Mouse (Mus musculus) frontal cortex, adult 2 months (tissue): ENCODE results near the gene Tbc1d16. TPM values are rescaled to one million over a fixed set of nuclear protein-coding genes. Genes with fewer than 3 reads are reported as not detected.
A peak's percentile ranks its signal among the peaks of the same experiment; 100 is the strongest.

ENCODE experiments used
- DNase-seq, 2 experiments: peaks; one replicate each; pipeline ENCODE4 v3.0.0; 2022; ENCODE audit warnings: low spot score in 1 of 2; ENCODE audit errors: extremely low spot score in 1 of 2
- polyA plus RNA-seq: library from polyadenylated mRNA; depleted of rRNA; stranded (reverse); fragments of >200 nt; gene quantifications from 2 replicates; pipeline ENCODE4 v1.2.3, GENCODE M21; 2012

Tbc1d16 gene
- polyA plus RNA-seq, 1 experiment, result 20.6 TPM

DNA sequence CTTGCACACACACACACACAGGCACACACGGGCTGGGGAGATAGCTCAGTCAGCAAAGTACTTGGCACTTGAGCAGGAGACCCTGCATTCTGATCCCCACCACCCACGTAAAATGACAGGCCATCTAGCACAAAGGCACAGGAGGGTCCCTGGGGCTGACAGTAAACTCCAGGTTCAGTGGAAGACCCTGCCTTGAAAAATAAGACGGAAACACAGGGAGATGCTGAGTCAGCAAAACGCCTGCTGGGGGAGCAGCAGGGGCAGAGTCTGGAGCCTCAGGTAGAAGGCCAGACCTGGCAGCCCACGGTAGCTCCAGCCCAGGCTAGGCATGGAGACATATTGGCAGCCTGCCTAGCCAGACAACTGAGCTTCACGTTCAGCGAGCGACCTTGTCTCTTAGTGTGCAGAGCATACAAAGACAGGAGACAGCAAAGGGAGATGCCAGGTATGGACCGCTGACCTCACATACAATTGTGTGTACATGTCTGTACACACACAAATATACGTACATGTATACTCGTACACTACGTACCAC is 46.4 kb downstream of the Tbc1d16 start:
- no peak for DNase-seq

- DNase-seq, result peak in 1 of 2 experiments; percentile 39
These were observed 47.3 kb downstream of the Tbc1d16 start for GRCm38 (mm10) chr11:119180824-119181582.

DNA sequence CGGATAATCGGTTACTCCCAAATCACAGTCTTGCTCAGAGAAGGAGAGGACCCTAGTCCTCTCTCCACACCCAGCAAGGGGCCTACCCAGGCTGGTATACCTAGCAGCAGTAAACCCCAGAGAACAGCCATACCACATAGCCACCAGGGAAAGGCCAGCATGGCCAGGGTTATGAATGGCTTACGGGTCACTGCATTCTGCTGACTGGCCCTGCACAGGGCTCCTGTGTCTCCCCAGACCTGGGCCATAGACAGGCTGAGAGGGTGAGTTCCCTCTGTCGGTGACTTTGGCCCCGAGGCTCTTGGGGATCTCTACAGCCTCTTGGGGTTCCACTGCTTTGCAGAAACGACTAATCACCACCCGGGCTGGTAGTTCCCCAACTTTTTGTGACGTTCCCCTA is 50.0 kb downstream of the Tbc1d16 start:
- no peak for DNase-seq

- DNase-seq, result no peak
These were observed 51.7 kb downstream of the Tbc1d16 start for GRCm38 (mm10) chr11:119176389-119177179.

- DNase-seq, result no peak
These were observed 56.7 kb downstream of the Tbc1d16 start for GRCm38 (mm10) chr11:119171588-119171987.

DNA sequence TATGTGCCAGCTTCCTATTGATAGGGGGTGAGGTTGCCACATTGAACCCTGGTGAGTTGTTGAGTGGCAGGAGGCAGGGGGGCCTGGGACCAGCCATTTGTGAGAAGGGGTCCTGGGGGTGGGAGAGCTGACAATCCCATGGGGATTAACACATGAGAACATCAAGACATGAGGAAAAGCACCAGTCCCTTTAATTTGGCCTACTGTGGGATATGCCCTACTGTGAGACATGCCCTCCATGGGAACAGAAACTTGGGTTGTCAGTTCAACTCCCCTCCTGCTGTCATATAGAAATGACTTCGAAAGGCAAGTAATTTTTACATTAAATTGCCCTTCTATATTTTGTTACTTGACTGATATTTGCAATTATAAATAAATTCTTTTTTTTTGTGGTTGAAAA is 59.4 kb downstream of the Tbc1d16 start:
- no peak for DNase-seq

- DNase-seq, result no peak
These were observed 62.3 kb downstream of the Tbc1d16 start for GRCm38 (mm10) chr11:119165995-119166394.

DNA sequence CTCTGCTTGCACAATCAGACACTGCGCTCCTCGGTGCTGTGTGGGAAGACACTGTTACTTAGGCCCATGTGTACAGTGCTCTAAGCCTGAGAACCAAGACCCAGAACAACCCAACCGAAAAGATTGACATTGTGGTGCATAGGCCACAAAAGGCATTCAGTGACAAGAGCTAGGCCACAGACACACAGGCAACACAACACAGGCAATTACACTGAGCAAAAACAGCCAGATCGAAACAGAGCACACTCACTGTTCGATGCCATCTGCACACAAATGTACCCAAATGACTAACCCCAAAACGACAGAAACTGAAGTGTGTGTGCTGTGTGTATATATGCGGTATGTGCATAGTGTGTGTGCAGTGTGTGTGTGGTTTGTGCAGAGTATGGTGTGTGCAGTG is 63.9 kb downstream of the Tbc1d16 start:
- DNase-seq, result no peak

DNA sequence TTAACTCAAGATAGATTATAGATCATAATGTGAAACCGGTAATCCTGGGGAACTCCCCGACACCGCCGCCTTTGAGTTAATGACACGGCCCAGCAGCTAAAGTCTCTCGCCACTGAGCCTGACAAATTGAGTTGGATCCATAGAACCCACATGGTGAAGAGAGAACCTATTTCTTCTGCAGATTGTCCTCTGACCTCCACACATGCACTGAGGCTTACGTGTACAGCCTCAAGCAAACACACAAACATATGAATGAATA is 64.6 kb downstream of the Tbc1d16 start:
- no peak for DNase-seq

- no peak for DNase-seq
These were observed 65.2 kb downstream of the Tbc1d16 start for GRCm38 (mm10) chr11:119162959-119163733.

DNA sequence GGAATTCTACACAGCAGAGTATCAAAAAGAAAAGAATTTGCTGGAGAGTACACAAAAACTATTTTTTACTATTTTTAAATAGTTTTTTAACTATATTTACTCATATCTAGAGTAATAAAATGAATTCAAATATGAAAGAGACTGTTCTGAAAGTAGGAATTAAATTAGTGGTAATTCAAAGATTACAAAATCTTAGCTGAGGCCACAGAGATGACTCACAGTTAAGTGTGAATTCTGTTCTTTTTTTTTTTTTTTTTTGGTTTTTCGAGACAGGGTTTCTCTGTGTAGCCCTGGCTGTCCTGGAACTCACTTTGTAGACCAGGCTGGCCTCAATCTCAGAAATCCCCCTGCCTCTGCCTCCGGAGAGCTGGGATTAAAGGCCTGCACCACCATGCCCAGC is 66.6 kb downstream of the Tbc1d16 start:
- no peak for DNase-seq

DNA sequence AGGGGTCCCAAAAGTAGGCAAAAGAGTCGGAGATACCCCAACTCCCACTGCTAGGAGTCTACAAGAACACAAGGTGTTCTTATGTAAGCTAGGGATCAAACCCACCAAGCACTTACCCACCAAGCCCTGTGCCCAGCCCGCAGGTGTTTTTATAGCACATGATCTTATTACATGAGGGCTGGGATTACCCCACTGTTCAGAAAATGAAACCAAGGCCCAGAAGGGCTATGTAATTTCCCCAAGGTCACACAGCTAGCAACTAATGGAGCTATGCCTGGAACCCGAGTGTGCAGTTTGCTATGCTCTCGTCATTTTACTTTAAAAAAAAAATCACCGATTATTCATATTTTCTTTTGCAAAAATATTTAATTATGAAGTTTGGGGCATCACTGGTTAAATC is 68.2 kb downstream of the Tbc1d16 start:
- DNase-seq, result no peak

DNA sequence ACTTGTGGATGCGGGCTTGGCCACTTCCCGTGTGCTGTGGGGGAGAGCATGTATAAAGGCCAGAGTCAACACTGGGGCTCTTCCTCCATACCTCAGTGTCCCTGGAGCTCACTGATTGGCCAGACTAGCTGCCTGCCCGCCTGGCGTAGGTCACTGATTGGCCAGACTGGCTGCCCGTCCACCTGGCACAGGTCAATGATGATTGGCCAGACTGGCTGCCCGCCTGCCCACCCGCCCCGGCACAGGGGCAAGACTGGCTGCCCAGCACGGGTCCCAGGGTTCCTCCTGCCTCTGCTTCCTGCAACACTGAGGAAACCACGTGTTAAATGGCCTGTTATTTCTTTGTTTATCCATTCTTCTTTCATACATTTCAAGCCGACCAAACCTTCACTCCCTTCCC is 68.8 kb downstream of the Tbc1d16 start:
- DNase-seq, result no peak

GRCm38 (mm10) chr11:119157377-119158189 is 70.7 kb downstream of the Tbc1d16 start:
- no peak for DNase-seq

- peak in 1 of 2 experiments; percentile 9 for DNase-seq
These were observed 71.6 kb downstream of the Tbc1d16 start for GRCm38 (mm10) chr11:119156481-119157254.

DNA sequence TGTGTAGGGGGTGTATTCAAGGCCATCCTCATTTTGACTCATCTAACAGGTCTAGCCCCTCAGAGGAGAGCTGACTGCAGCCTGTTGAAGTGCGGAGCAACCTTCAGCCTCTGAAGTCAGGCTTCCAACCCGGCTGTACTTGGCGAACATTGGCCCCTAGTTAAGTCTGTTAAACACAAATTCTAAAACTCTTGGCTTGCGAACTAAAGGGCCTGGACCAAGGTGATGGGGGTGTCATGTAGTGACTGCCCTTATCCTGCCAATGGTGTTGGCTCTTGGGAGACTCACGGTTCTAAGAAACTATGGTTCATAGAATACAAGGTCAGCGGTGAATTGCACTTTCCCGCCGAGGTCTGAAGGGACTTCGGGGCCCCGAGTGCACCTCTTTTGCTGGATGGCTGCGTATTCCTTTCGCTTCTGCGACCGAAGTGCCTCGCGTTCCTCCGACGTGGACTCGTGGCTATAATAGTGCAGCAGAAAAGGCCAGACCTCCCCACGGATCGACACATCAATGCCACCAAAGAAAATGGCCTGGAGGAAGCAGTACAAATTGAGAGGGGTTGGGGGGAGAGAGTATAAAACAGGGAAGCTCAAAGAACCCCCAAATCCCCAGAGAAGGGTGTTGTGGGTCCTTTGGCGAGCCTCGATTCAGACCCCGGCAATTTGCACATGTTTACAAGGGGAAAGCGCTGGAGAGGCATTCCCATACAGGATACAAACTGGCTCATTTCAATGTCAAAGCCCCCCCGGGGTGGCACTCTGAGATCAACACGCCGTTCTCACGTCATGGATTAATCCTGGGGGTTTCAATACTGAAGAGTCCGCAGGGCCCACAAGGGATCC is 72.4 kb downstream of the Tbc1d16 start:
- DNase-seq, result no peak

GRCm38 (mm10) chr11:119152321-119152831 is 75.9 kb downstream of the Tbc1d16 start:
- peak in 1 of 2 experiments; percentile 24 for DNase-seq

DNA sequence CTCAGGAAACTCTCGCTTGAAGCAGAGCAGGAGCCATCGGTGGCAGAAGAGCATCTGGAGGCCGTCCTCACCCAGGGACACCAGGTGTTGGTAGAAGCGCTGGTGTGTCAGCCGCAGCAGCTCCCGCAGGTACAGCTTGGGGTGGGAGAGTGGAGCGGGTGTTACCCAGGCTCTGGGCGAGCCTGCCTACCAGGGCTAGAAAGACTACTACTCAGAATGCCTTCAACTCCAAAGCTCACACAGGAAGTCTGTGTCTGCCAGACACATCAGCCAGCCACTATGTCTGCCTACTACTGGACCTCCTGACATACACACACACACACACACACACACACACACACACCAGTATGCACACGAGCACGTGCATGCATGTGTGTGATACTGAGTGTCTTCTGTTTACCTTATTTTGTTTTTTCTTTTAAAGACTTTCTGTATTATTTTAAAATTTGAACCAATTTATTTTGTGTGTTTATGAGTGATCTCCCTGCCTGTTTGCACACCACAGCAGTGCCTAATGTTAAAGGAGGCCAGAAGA is 77.2 kb downstream of the Tbc1d16 start:
- no peak for DNase-seq
